Mouse (Mus musculus): ENCODE measurements around the gene Leng1. TPM values are rescaled to one million over a fixed set of nuclear protein-coding genes. Genes with fewer than 3 reads are reported as not detected.

Gene Leng1
- total and polyA plus RNA-seq, 3 experiments: 5.8 to 8.5 (median 6.7) TPM

- TF ChIP-seq IRF4 (IDR thresholded peaks at IDR 0.05; ENCODE audit: low read depth, low read length) (no peak), SMC3 (IDR thresholded peaks at IDR 0.05; ENCODE audit: low read depth, low read length) (no peak), ELF1 (IDR thresholded peaks at IDR 0.05; ENCODE audit: low read depth, low read length) (no peak), SIN3A (IDR thresholded peaks at IDR 0.05; ENCODE audit: low read length) (no peak), CTCF (conservative IDR thresholded peaks at IDR 0.05 in 1 of 2, IDR thresholded peaks at IDR 0.05 in 1 of 2; ENCODE audit: low read depth in 2 of 2, low read length in 2 of 2) (no peak), EP300 (IDR thresholded peaks at IDR 0.05; ENCODE audit: low read length) (no peak), NELFE (IDR thresholded peaks at IDR 0.05; ENCODE audit: low read depth, low read length) (no peak), CHD1 (IDR thresholded peaks at IDR 0.05; ENCODE audit: low read depth, low read length) (no peak), POLR2AphosphoS2 (IDR thresholded peaks at IDR 0.05; ENCODE audit: low read depth, low read length) (no peak), HCFC1 (IDR thresholded peaks at IDR 0.05; ENCODE audit: low read depth, low read length) (no peak), USF2 (conservative IDR thresholded peaks at IDR 0.05; ENCODE audit: low read depth, low read length) (no peak)
- Histone ChIP-seq H3K27me3 (replicated peaks) (no peaks in the 10 kb centered on the region), H3K36me3 (replicated peaks in 1 of 2; ENCODE audit: control insufficient read depth in 1 of 2, insufficient read depth in 1 of 2, low read length in 1 of 2) (peaks cover under 1 to 4% of the 10 kb centered on the region in 2 experiments), H3K79me2 (replicated peaks; ENCODE audit: control insufficient read depth, extremely low read depth, insufficient read depth, poor library complexity, severe bottlenecking) (no peaks in the 10 kb centered on the region), H3K9me3 (replicated peaks; ENCODE audit: low read length) (no peaks in the 10 kb centered on the region), H3K4me1 (ENCODE audit: control insufficient read depth in 1 of 2, insufficient read depth in 2 of 2) (peaks cover 5 to 16% of the 10 kb centered on the region in 2 experiments), H3K9ac (ENCODE audit: insufficient read depth, low read depth) (no peak overlapping the region), H3K4me2 (ENCODE audit: insufficient read depth, low read depth, poor library complexity, severe bottlenecking) (no peak overlapping the region), H3K4me3 (replicated peaks in 1 of 3; ENCODE audit: low read depth in 2 of 3, low read length in 2 of 3, poor library complexity in 1 of 3) (no peak overlapping the region), H3K27ac (ENCODE audit: insufficient read depth, low read depth) (no peak overlapping the region)
- no peak for DNase-seq (ENCODE audit: extremely low read depth)
- in situ Hi-C loops (cut with MboI; ENCODE audit: low pct_ligation_motif_present, low pct_unique_long_range_greater_than_20kb, low sequenced_read_pairs): no loop called here
- dilution Hi-C loops (cut with MboI; ENCODE audit: extremely low pct_ligation_motif_present, extremely low pct_unique_long_range_greater_than_20kb, low sequenced_read_pairs): no loop called here
Measured at GRCm38 (mm10) chr7:3614021-3614420, 51.6 kb downstream of the Leng1 start.

- dilution Hi-C loops (cut with MboI; ENCODE audit: extremely low pct_ligation_motif_present, extremely low pct_unique_long_range_greater_than_20kb, low sequenced_read_pairs): no loop called here
- DNase-seq (ENCODE audit: extremely low read depth): no peak
- no peak overlapping the region for H3K4me3 ChIP-seq (replicated peaks in 1 of 3; ENCODE audit: low read depth in 2 of 3, low read length in 2 of 3, poor library complexity in 1 of 3)
Measured at GRCm38 (mm10) chr7:3611006-3611405, 54.6 kb downstream of the Leng1 start.

GRCm38 (mm10) chr7:3610437-3610836 lies 55.2 kb downstream of the Leng1 start:
- Histone ChIP-seq H3K4me1 (ENCODE audit: control insufficient read depth in 1 of 2, insufficient read depth in 2 of 2) (peaks cover 2 to 3% of the 10 kb centered on the region in 2 experiments; a peak in 2 of 4 replicates), H3K4me3 (replicated peaks in 1 of 3; ENCODE audit: low read depth in 2 of 3, low read length in 2 of 3, poor library complexity in 1 of 3) (no peak overlapping the region), H3K9me3 (replicated peaks; ENCODE audit: low read length) (peaks cover 4% of the 10 kb centered on the region), H3K9ac (ENCODE audit: insufficient read depth, low read depth) (no peak overlapping the region), H3K27me3 (replicated peaks) (no peaks in the 10 kb centered on the region), H3K27ac (ENCODE audit: insufficient read depth, low read depth) (no peak overlapping the region), H3K36me3 (replicated peaks in 1 of 2; ENCODE audit: control insufficient read depth in 1 of 2, insufficient read depth in 1 of 2, low read length in 1 of 2) (no peaks in the 10 kb centered on the region), H3K4me2 (ENCODE audit: insufficient read depth, low read depth, poor library complexity, severe bottlenecking) (no peak overlapping the region), H3K79me2 (replicated peaks; ENCODE audit: control insufficient read depth, extremely low read depth, insufficient read depth, poor library complexity, severe bottlenecking) (no peaks in the 10 kb centered on the region)
- in situ Hi-C loops (cut with MboI; ENCODE audit: low pct_ligation_motif_present, low pct_unique_long_range_greater_than_20kb, low sequenced_read_pairs) (no loop called here), dilution Hi-C loops (cut with MboI; ENCODE audit: extremely low pct_ligation_motif_present, extremely low pct_unique_long_range_greater_than_20kb, low sequenced_read_pairs) (no loop called here)
- no peak for DNase-seq (ENCODE audit: extremely low read depth)
- TF ChIP-seq CHD1 (IDR thresholded peaks at IDR 0.05; ENCODE audit: low read depth, low read length) (no peak), MYC (IDR thresholded peaks at IDR 0.05; ENCODE audit: low read depth, low read length) (no peak), UBTF (IDR thresholded peaks at IDR 0.05; ENCODE audit: low read depth, low read length) (no peak), MXI1 (IDR thresholded peaks at IDR 0.05; ENCODE audit: low read depth, low read length) (no peak), TCF12 (IDR thresholded peaks at IDR 0.05; ENCODE audit: low read depth, low read length) (no peak)

More at GRCm38 (mm10) chr7:3611006-3611405, 54.6 kb downstream of the Leng1 start:
- in situ Hi-C loops (cut with MboI; ENCODE audit: low pct_ligation_motif_present, low pct_unique_long_range_greater_than_20kb, low sequenced_read_pairs): no loop called here
- TF ChIP-seq RCOR1 (conservative IDR thresholded peaks at IDR 0.05; ENCODE audit: low read depth, low read length): no peak
- Histone ChIP-seq H3K27me3 (replicated peaks) (no peaks in the 10 kb centered on the region), H3K4me1 (ENCODE audit: control insufficient read depth in 1 of 2, insufficient read depth in 2 of 2) (peaks cover 5 to 6% of the 10 kb centered on the region in 2 experiments; a peak in 3 of 4 replicates), H3K79me2 (replicated peaks; ENCODE audit: control insufficient read depth, extremely low read depth, insufficient read depth, poor library complexity, severe bottlenecking) (no peaks in the 10 kb centered on the region), H3K9me3 (replicated peaks; ENCODE audit: low read length) (peaks cover 2% of the 10 kb centered on the region), H3K36me3 (replicated peaks in 1 of 2; ENCODE audit: control insufficient read depth in 1 of 2, insufficient read depth in 1 of 2, low read length in 1 of 2) (no peaks in the 10 kb centered on the region), H3K9ac (ENCODE audit: insufficient read depth, low read depth) (no peak overlapping the region), H3K4me2 (ENCODE audit: insufficient read depth, low read depth, poor library complexity, severe bottlenecking) (no peak overlapping the region), H3K27ac (ENCODE audit: insufficient read depth, low read depth) (no peak overlapping the region)

Other genes with a start within 250 kb of the Leng1 start
- gene Cacng6, start 241.6 kb downstream of the Leng1 start, total RNA-seq (2012; rRNA removed): 0.13 TPM in 1 of 2 replicates, not detected in the other
- gene Cacng6, start 241.6 kb downstream of the Leng1 start, total RNA-seq (2014; rRNA removed): not detected in 2 replicates
- 0.19 TPM in 1 of 2 replicates, not detected in the other for gene Cacng6, start 241.6 kb downstream of the Leng1 start, polyA plus RNA-seq (2012; ENCODE audit: insufficient read length, low read depth)
- not detected in 2 replicates for gene Tarm1, start 163.2 kb downstream of the Leng1 start, total RNA-seq (2012; rRNA removed)
- gene Tarm1, start 163.2 kb downstream of the Leng1 start, total RNA-seq (2014; rRNA removed): not detected in 2 replicates
- gene Tarm1, start 163.2 kb downstream of the Leng1 start, polyA plus RNA-seq (2012; ENCODE audit: insufficient read length, low read depth): 0.44 and 1.3 TPM in 2 replicates
- gene Oscar, start 49.7 kb downstream of the Leng1 start, total RNA-seq (2012; rRNA removed): not detected in 2 replicates
- not detected in 2 replicates for gene Oscar, start 49.7 kb downstream of the Leng1 start, total RNA-seq (2014; rRNA removed)
- gene Oscar, start 49.7 kb downstream of the Leng1 start, polyA plus RNA-seq (2012; ENCODE audit: insufficient read length, low read depth): 0.39 and 0.45 TPM in 2 replicates
- 261 and 292 TPM in 2 replicates for gene Ndufa3, start 48.5 kb downstream of the Leng1 start, total RNA-seq (2012; rRNA removed)
- gene Ndufa3, start 48.5 kb downstream of the Leng1 start, total RNA-seq (2014; rRNA removed): 50.6 and 58.9 TPM in 2 replicates
- 297 and 307 TPM in 2 replicates for gene Ndufa3, start 48.5 kb downstream of the Leng1 start, polyA plus RNA-seq (2012; ENCODE audit: insufficient read length, low read depth)
- gene Tfpt, start 35.9 kb downstream of the Leng1 start, total RNA-seq (2012; rRNA removed): 28.8 and 33.2 TPM in 2 replicates
- 15.1 and 15.9 TPM in 2 replicates for gene Tfpt, start 35.9 kb downstream of the Leng1 start, total RNA-seq (2014; rRNA removed)
- 38.6 and 44.0 TPM in 2 replicates for gene Tfpt, start 35.9 kb downstream of the Leng1 start, polyA plus RNA-seq (2012; ENCODE audit: insufficient read length, low read depth)
- 99.2 and 125 TPM in 2 replicates for gene Prpf31, start 35.9 kb downstream of the Leng1 start, total RNA-seq (2012; rRNA removed)
- gene Prpf31, start 35.9 kb downstream of the Leng1 start, total RNA-seq (2014; rRNA removed): 117 and 119 TPM in 2 replicates
- gene Prpf31, start 35.9 kb downstream of the Leng1 start, polyA plus RNA-seq (2012; ENCODE audit: insufficient read length, low read depth): 171 and 204 TPM in 2 replicates
- gene Cnot3, start 20.6 kb downstream of the Leng1 start, total RNA-seq (2012; rRNA removed): 20.9 and 21.1 TPM in 2 replicates
- 5.8 and 10.5 TPM in 2 replicates for gene Cnot3, start 20.6 kb downstream of the Leng1 start, total RNA-seq (2014; rRNA removed)
- 68.3 and 76.9 TPM in 2 replicates for gene Cnot3, start 20.6 kb downstream of the Leng1 start, polyA plus RNA-seq (2012; ENCODE audit: insufficient read length, low read depth)
- gene Tmc4, start 11.7 kb upstream of the Leng1 start, total RNA-seq (2012; rRNA removed): 1.8 and 1.9 TPM in 2 replicates
- gene Tmc4, start 11.7 kb upstream of the Leng1 start, total RNA-seq (2014; rRNA removed): 0.56 and 1.9 TPM in 2 replicates
- 4.0 and 4.6 TPM in 2 replicates for gene Tmc4, start 11.7 kb upstream of the Leng1 start, polyA plus RNA-seq (2012; ENCODE audit: insufficient read length, low read depth)
- 39.0 and 40.2 TPM in 2 replicates for gene Tsen34, start 27.0 kb upstream of the Leng1 start, total RNA-seq (2012; rRNA removed)
- 26.9 and 34.8 TPM in 2 replicates for gene Tsen34, start 27.0 kb upstream of the Leng1 start, total RNA-seq (2014; rRNA removed)
- 23.1 and 24.3 TPM in 2 replicates for gene Tsen34, start 27.0 kb upstream of the Leng1 start, polyA plus RNA-seq (2012; ENCODE audit: insufficient read length, low read depth)
- gene Mboat7, start 27.7 kb upstream of the Leng1 start, total RNA-seq (2012; rRNA removed): 21.7 and 22.3 TPM in 2 replicates
- 18.4 and 19.4 TPM in 2 replicates for gene Mboat7, start 27.7 kb upstream of the Leng1 start, total RNA-seq (2014; rRNA removed)
- gene Mboat7, start 27.7 kb upstream of the Leng1 start, polyA plus RNA-seq (2012; ENCODE audit: insufficient read length, low read depth): 36.4 and 41.2 TPM in 2 replicates
- 3,983 and 4,060 TPM in 2 replicates for gene Rps9, start 38.2 kb upstream of the Leng1 start, total RNA-seq (2012; rRNA removed)
- gene Rps9, start 38.2 kb upstream of the Leng1 start, total RNA-seq (2014; rRNA removed): 5,460 and 5,555 TPM in 2 replicates
- 2,959 and 3,329 TPM in 2 replicates for gene Rps9, start 38.2 kb upstream of the Leng1 start, polyA plus RNA-seq (2012; ENCODE audit: insufficient read length, low read depth)
- 1.7 and 2.8 TPM in 2 replicates for gene Pirb, start 54.6 kb upstream of the Leng1 start, total RNA-seq (2012; rRNA removed)
- gene Pirb, start 54.6 kb upstream of the Leng1 start, total RNA-seq (2014; rRNA removed): 4.2 and 5.0 TPM in 2 replicates
- 9.0 and 10.7 TPM in 2 replicates for gene Pirb, start 54.6 kb upstream of the Leng1 start, polyA plus RNA-seq (2012; ENCODE audit: insufficient read length, low read depth)
- gene Gm15448, start 159.8 kb upstream of the Leng1 start, total RNA-seq (2012; rRNA removed): 0.08 and 0.13 TPM in 2 replicates
- 0.30 and 0.54 TPM in 2 replicates for gene Gm15448, start 159.8 kb upstream of the Leng1 start, total RNA-seq (2014; rRNA removed)
- gene Gm15448, start 159.8 kb upstream of the Leng1 start, polyA plus RNA-seq (2012; ENCODE audit: insufficient read length, low read depth): 0.65 and 0.84 TPM in 2 replicates
- gene Pira2, start 179.2 kb upstream of the Leng1 start, total RNA-seq (2012; rRNA removed): 2.3 and 2.6 TPM in 2 replicates
- 8.0 and 9.5 TPM in 2 replicates for gene Pira2, start 179.2 kb upstream of the Leng1 start, total RNA-seq (2014; rRNA removed)
- gene Pira2, start 179.2 kb upstream of the Leng1 start, polyA plus RNA-seq (2012; ENCODE audit: insufficient read length, low read depth): 9.6 and 10.9 TPM in 2 replicates
- 0.21 and 0.46 TPM in 2 replicates for gene Gm14548, start 232.3 kb upstream of the Leng1 start, total RNA-seq (2012; rRNA removed)
- 2.1 and 2.4 TPM in 2 replicates for gene Gm14548, start 232.3 kb upstream of the Leng1 start, total RNA-seq (2014; rRNA removed)
- gene Gm14548, start 232.3 kb upstream of the Leng1 start, polyA plus RNA-seq (2012; ENCODE audit: insufficient read length, low read depth): 3.2 and 4.5 TPM in 2 replicates
- 0.08 TPM in 1 of 2 replicates, not detected in the other for gene Lilra6, start 249.7 kb upstream of the Leng1 start, total RNA-seq (2012; rRNA removed)
- gene Lilra6, start 249.7 kb upstream of the Leng1 start, total RNA-seq (2014; rRNA removed): 0.26 and 0.53 TPM in 2 replicates
- 0.48 and 1.0 TPM in 2 replicates for gene Lilra6, start 249.7 kb upstream of the Leng1 start, polyA plus RNA-seq (2012; ENCODE audit: insufficient read length, low read depth)

Measured in CH12.LX (cell line).